Mouse (Mus musculus) right cerebral cortex, adult 2 months (tissue): ENCODE results near the gene Mttp.
"Not testable (repeated sequence)": the region's sequence is repeated elsewhere in the genome, so short reads cannot be mapped to it uniquely, and the experiment has no call there.

Experiments
- DNase-seq, 2 experiments: peaks; one replicate each; pipeline ENCODE4 v3.0.0; 2021 to 2022; ENCODE audit warnings: low spot score in 2 of 2

Gene Mttp

GRCm38 (mm10) chr3:138144642-138145171, at the start of gene Mttp:
Gene Mttp, minus strand, starts transcription at chr3:138144968.
- DNase-seq, result peak; percentile 89 to 91

GRCm38 (mm10) chr3:138193683-138194302, 49.0 kb upstream of the Mttp start, which contains the start of gene 4930579F01Rik:
Gene 4930579F01Rik, minus strand, starts transcription at chr3:138193825.
- no peak for DNase-seq

GRCm38 (mm10) chr3:138192260-138192659, 47.5 kb upstream of the Mttp start:
- DNase-seq, result peak in 1 of 2 experiments; percentile 4

GRCm38 (mm10) chr3:138185995-138186930, 41.5 kb upstream of the Mttp start:
- no peak for DNase-seq

- DNase-seq, result no peak
Measured at GRCm38 (mm10) chr3:138185290-138185689, 40.5 kb upstream of the Mttp start.

GRCm38 (mm10) chr3:138183371-138183770, 38.6 kb upstream of the Mttp start:
- no peak for DNase-seq

GRCm38 (mm10) chr3:138182019-138182418, 37.3 kb upstream of the Mttp start:
- no peak for DNase-seq

- no peak for DNase-seq
Measured at GRCm38 (mm10) chr3:138175551-138175950, 30.8 kb upstream of the Mttp start.

GRCm38 (mm10) chr3:138173291-138173690, 28.5 kb upstream of the Mttp start:
- DNase-seq, result no peak

- no peak for DNase-seq
Measured at GRCm38 (mm10) chr3:138162553-138163183, 17.9 kb upstream of the Mttp start.

- no peak for DNase-seq
Measured at GRCm38 (mm10) chr3:138161623-138162022, 16.9 kb upstream of the Mttp start.

- DNase-seq, result no peak
Measured at GRCm38 (mm10) chr3:138156651-138157050, 11.9 kb upstream of the Mttp start.

- DNase-seq, result no peak
Measured at GRCm38 (mm10) chr3:138155062-138155461, 10.3 kb upstream of the Mttp start.

- DNase-seq, result no peak
Measured at GRCm38 (mm10) chr3:138148811-138149210, 4.0 kb upstream of the Mttp start.

GRCm38 (mm10) chr3:138144060-138144641, 617 bp downstream of the Mttp start:
- no peak for DNase-seq

- DNase-seq, result peak; percentile 98 to 99
Measured at GRCm38 (mm10) chr3:138143315-138144059, 1.3 kb downstream of the Mttp start, which contains the start of gene Trmt10a. Gene Trmt10a, plus strand, starts transcription at chr3:138143448.

GRCm38 (mm10) chr3:138142733-138143314, 1.9 kb downstream of the Mttp start:
- DNase-seq, result no peak

GRCm38 (mm10) chr3:138142052-138142732, 2.6 kb downstream of the Mttp start:
- no peak for DNase-seq

- no peak for DNase-seq
Measured at GRCm38 (mm10) chr3:138139663-138140062, 5.1 kb downstream of the Mttp start.

- DNase-seq, result not testable (repeated sequence)
Measured at GRCm38 (mm10) chr3:138138146-138138545, 6.6 kb downstream of the Mttp start.
